Mouse (Mus musculus): Measurements from ENCODE around the gene Mia.

Mia gene

GRCm38 (mm10) chr7:27180837-27181695 lies at the start of gene Mia, which contains the start of gene Gm21983:
Gene Mia, minus strand, starts transcription at chr7:27181157.
Gene Gm21983, minus strand, starts transcription at chr7:27181086.
- DNase-seq = peak; percentile 83

GRCm38 (mm10) chr7:27228865-27229264 lies 47.9 kb upstream of the Mia start:
- DNase-seq = no peak

GRCm38 (mm10) chr7:27228281-27228821 lies 47.4 kb upstream of the Mia start, which contains the start of gene Itpkc:
Gene Itpkc, minus strand, starts transcription at chr7:27228661.
- peak; percentile 94 to 95 for DNase-seq

- DNase-seq = peak; percentile 69 to 73
Measured at GRCm38 (mm10) chr7:27227676-27228075, 46.7 kb upstream of the Mia start.

- peak in 1 of 2 experiments; percentile 31 for DNase-seq
Measured at GRCm38 (mm10) chr7:27227276-27227675, 46.3 kb upstream of the Mia start.

GRCm38 (mm10) chr7:27224877-27225575 lies 44.1 kb upstream of the Mia start:
- DNase-seq = peak in 1 of 2 experiments; percentile 49

GRCm38 (mm10) chr7:27222538-27222937 lies 41.6 kb upstream of the Mia start:
- no peak for DNase-seq

GRCm38 (mm10) chr7:27221939-27222338 lies 41.0 kb upstream of the Mia start:
- no peak for DNase-seq

GRCm38 (mm10) chr7:27219937-27220336 lies 39.0 kb upstream of the Mia start:
- DNase-seq = no peak

GRCm38 (mm10) chr7:27218586-27218985 lies 37.6 kb upstream of the Mia start:
- DNase-seq = peak; percentile 57 to 59

GRCm38 (mm10) chr7:27212626-27213025 lies 31.7 kb upstream of the Mia start:
- no peak for DNase-seq

- peak; percentile 46 to 49 for DNase-seq
Measured at GRCm38 (mm10) chr7:27203730-27204449, 22.9 kb upstream of the Mia start.

GRCm38 (mm10) chr7:27198779-27199178 lies 17.8 kb upstream of the Mia start:
- no peak for DNase-seq

GRCm38 (mm10) chr7:27198355-27198754 lies 17.4 kb upstream of the Mia start:
- DNase-seq = no peak

- no peak for DNase-seq
Measured at GRCm38 (mm10) chr7:27197634-27198033, 16.7 kb upstream of the Mia start.

GRCm38 (mm10) chr7:27197136-27197535 lies 16.2 kb upstream of the Mia start:
- DNase-seq = no peak

- DNase-seq = peak; percentile 98
Measured at GRCm38 (mm10) chr7:27195681-27196611, 15.0 kb upstream of the Mia start, which contains the start of the genes BC024978 and Snrpa. Gene BC024978, plus strand, starts transcription at chr7:27195781. Gene Snrpa, minus strand, starts transcription at chr7:27196271.

- no peak for DNase-seq
Measured at GRCm38 (mm10) chr7:27193731-27194130, 12.8 kb upstream of the Mia start.

GRCm38 (mm10) chr7:27192434-27192833 lies 11.5 kb upstream of the Mia start:
- DNase-seq = no peak

- DNase-seq = peak; percentile 29 to 44
Measured at GRCm38 (mm10) chr7:27189271-27189931, 8.4 kb upstream of the Mia start.

GRCm38 (mm10) chr7:27185986-27186385 lies 5.0 kb upstream of the Mia start:
- DNase-seq = no peak

Data from cerebellum, postnatal 10 days (tissue).